Mouse (Mus musculus) gonadal fat pad, adult 2 months (tissue): Measurements from ENCODE around the gene Rcor1. TPM values are rescaled to one million over a fixed set of nuclear protein-coding genes. Genes with fewer than 3 reads are reported as not detected.

Experiments used
- DNase-seq: peaks from one replicate; pipeline ENCODE4 v3.0.0-alpha.2; 2012; ENCODE audit warnings: low read depth
- polyA plus RNA-seq: library from polyadenylated mRNA; depleted of rRNA; stranded (reverse); fragments of >200 nt; gene quantifications from 2 replicates; pipeline ENCODE4 v1.2.3, GENCODE M21; 2012; rRNA removed

Rcor1 gene
- polyA plus RNA-seq: 7.6 and 15.2 TPM in 2 replicates

GRCm38 (mm10) chr12:111038976-111039612 lies at the start of gene Rcor1:
Rcor1 (plus strand) TSS chr12:111039351.
- DNase-seq: peak; percentile 86

- DNase-seq: no peak
Measured at GRCm38 (mm10) chr12:110989409-110989808, 49.7 kb upstream of the Rcor1 start.

GRCm38 (mm10) chr12:110990500-110990899 lies 48.7 kb upstream of the Rcor1 start:
- DNase-seq: no peak

GRCm38 (mm10) chr12:110991361-110992127 lies 47.6 kb upstream of the Rcor1 start:
- DNase-seq: no peak

GRCm38 (mm10) chr12:110992128-110992553 lies 47.0 kb upstream of the Rcor1 start:
- no peak for DNase-seq

GRCm38 (mm10) chr12:110992771-110993170 lies 46.4 kb upstream of the Rcor1 start:
- DNase-seq: no peak

GRCm38 (mm10) chr12:110993226-110993625 lies 45.9 kb upstream of the Rcor1 start:
- DNase-seq: no peak

- no peak for DNase-seq
Measured at GRCm38 (mm10) chr12:110994666-110995065, 44.5 kb upstream of the Rcor1 start.

- DNase-seq: no peak
Measured at GRCm38 (mm10) chr12:110998092-110998491, 41.1 kb upstream of the Rcor1 start.

- no peak for DNase-seq
Measured at GRCm38 (mm10) chr12:110999820-111000219, 39.3 kb upstream of the Rcor1 start.

GRCm38 (mm10) chr12:111000956-111001355 lies 38.2 kb upstream of the Rcor1 start:
- DNase-seq: no peak

GRCm38 (mm10) chr12:111004142-111004541 lies 35.0 kb upstream of the Rcor1 start:
- DNase-seq: no peak

- no peak for DNase-seq
Measured at GRCm38 (mm10) chr12:111005803-111006202, 33.3 kb upstream of the Rcor1 start.

GRCm38 (mm10) chr12:111006339-111006738 lies 32.8 kb upstream of the Rcor1 start:
- DNase-seq: no peak

- DNase-seq: no peak
Measured at GRCm38 (mm10) chr12:111007134-111008103, 31.7 kb upstream of the Rcor1 start.

- no peak for DNase-seq
Measured at GRCm38 (mm10) chr12:111008500-111009490, 30.4 kb upstream of the Rcor1 start.

- DNase-seq: no peak
Measured at GRCm38 (mm10) chr12:111009615-111010257, 29.4 kb upstream of the Rcor1 start.

- DNase-seq: no peak
Measured at GRCm38 (mm10) chr12:111016807-111017206, 22.3 kb upstream of the Rcor1 start.

- no peak for DNase-seq
Measured at GRCm38 (mm10) chr12:111018068-111018467, 21.1 kb upstream of the Rcor1 start.

- no peak for DNase-seq
Measured at GRCm38 (mm10) chr12:111019086-111019485, 20.1 kb upstream of the Rcor1 start.
